ENCODE assay signal across 8 mouse cellular contexts in the genomic region with DNA sequence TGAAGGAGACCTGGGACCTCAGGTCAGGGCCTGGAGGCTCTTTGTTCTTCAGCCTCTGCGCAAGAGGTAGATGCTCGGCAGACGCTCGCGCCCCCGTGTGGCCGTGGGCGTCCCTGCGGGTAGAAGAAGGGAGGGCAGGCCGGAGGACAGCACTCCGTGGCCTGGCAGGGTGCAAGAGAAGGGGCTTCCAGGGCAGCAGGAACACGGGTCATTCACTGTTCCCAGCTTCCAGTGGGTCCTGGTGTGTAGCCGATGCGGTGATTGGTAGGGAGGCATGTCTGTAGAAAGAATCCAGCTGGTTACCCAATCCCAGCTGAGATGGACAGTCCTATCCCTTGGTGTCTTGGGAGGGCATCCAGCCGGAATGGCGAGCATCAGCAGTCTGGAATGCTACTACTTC.
DNase-seq lines count a peak whose midpoint lies in the region; ATAC-seq lines count a peak whose summit lies in the region.

No protein-coding gene starts in this region.

- peaks cover 33% of the 10 kb centered on the region for H3K27me3 ChIP-seq in hindbrain, embryonic 10.5 days (ENCODE audit: insufficient read depth, poor library complexity, severe bottlenecking)
- peaks cover 26% of the 10 kb centered on the region for H3K27me3 ChIP-seq in hindbrain, embryonic 13.5 days
- H3K27me3 ChIP-seq in limb, embryonic 15.5 days, result 0 out of 2 replicates have a peak, but pooled peaks cover 3% of the 10 kb centered on the region
- peaks cover 16% of the 10 kb centered on the region for H3K27me3 ChIP-seq in neural tube, embryonic 13.5 days
- H3K27me3 ChIP-seq in stomach, embryonic 16.5 days (ENCODE audit: control insufficient read depth, insufficient read depth, low read length), result no peaks in the 10 kb centered on the region

- H3K27ac ChIP-seq in hindbrain, embryonic 10.5 days, result peak overlapping the region; percentile 75
- no peak overlapping the region for H3K27ac ChIP-seq in hindbrain, embryonic 13.5 days
- H3K27ac ChIP-seq in limb, embryonic 15.5 days, result no peak overlapping the region
- H3K27ac ChIP-seq in neural tube, embryonic 13.5 days (replicated peaks), result no peak overlapping the region
- no peak overlapping the region for H3K27ac ChIP-seq in stomach, embryonic 16.5 days (ENCODE audit: low read length)

- peak; percentile 85 for DNase-seq in hindbrain, embryonic 10.5 days (ENCODE audit: low spot score)
- DNase-seq in cerebellum, postnatal 25 days, result peak; percentile 75 to 88
- DNase-seq in gastrocnemius, postnatal 14 days, result peak; percentile 71
- DNase-seq in kidney, adult 11 months, result peak; percentile 36

- peaks cover 61% of the 10 kb centered on the region for H3K4me1 ChIP-seq in hindbrain, embryonic 10.5 days (replicated peaks)
- H3K4me1 ChIP-seq in hindbrain, embryonic 13.5 days (replicated peaks), result peaks cover 27% of the 10 kb centered on the region
- H3K4me1 ChIP-seq in limb, embryonic 15.5 days, result peaks cover 19% of the 10 kb centered on the region
- peaks cover 26% of the 10 kb centered on the region for H3K4me1 ChIP-seq in neural tube, embryonic 13.5 days (replicated peaks)
- H3K4me1 ChIP-seq in stomach, embryonic 16.5 days (ENCODE audit: control insufficient read depth, insufficient read depth, low read length), result peaks cover 5% of the 10 kb centered on the region; the same call in 1 of the 2 replicates

- H3K9ac ChIP-seq in hindbrain, embryonic 13.5 days, result no peak overlapping the region
- H3K9ac ChIP-seq in limb, embryonic 15.5 days, result no peak overlapping the region
- no peak overlapping the region for H3K9ac ChIP-seq in neural tube, embryonic 13.5 days
- H3K9ac ChIP-seq in stomach, embryonic 16.5 days (ENCODE audit: low read length), result 0 out of 2 replicates have a peak overlapping the region, but pooled peaks have one; percentile 24

- ATAC-seq in hindbrain, embryonic 13.5 days (ENCODE audit: low FRiP score), result no peak
- peak; percentile 40; the same call in 1 of the 2 replicates for ATAC-seq in limb, embryonic 15.5 days (ENCODE audit: insufficient number of reproducible peaks, low FRiP score, low TSS enrichment, low read depth)
- peak; percentile 8; the same call in 1 of the 2 replicates for ATAC-seq in neural tube, embryonic 13.5 days (ENCODE audit: low read depth)
- peak; percentile 56; the same call in 1 of the 2 replicates for ATAC-seq in stomach, embryonic 16.5 days (ENCODE audit: insufficient read depth, low FRiP score)

- H3K4me2 ChIP-seq in hindbrain, embryonic 13.5 days, result no peak overlapping the region
- H3K4me2 ChIP-seq in limb, embryonic 15.5 days, result no peak overlapping the region
- H3K4me2 ChIP-seq in neural tube, embryonic 13.5 days, result no peak overlapping the region
- no peak overlapping the region for H3K4me2 ChIP-seq in stomach, embryonic 16.5 days (ENCODE audit: low read depth, low read length)

- H3K4me3 ChIP-seq in hindbrain, embryonic 10.5 days, result no peak overlapping the region
- no peak overlapping the region for H3K4me3 ChIP-seq in hindbrain, embryonic 13.5 days
- no peak overlapping the region for H3K4me3 ChIP-seq in limb, embryonic 15.5 days
- no peak overlapping the region for H3K4me3 ChIP-seq in neural tube, embryonic 13.5 days
- H3K4me3 ChIP-seq in stomach, embryonic 16.5 days (replicated peaks; ENCODE audit: low read length), result no peak overlapping the region

- 17% methylated on average over 16 of the region's 16 CpGs for WGBS in hindbrain, embryonic 10.5 days
- WGBS in hindbrain, embryonic 13.5 days, result 12% methylated on average over 16 of the region's 16 CpGs
- 18% methylated on average over 16 of the region's 16 CpGs for WGBS in limb, embryonic 15.5 days
- 17% methylated on average over 16 of the region's 16 CpGs for WGBS in neural tube, embryonic 13.5 days
- 13% methylated on average over 16 of the region's 16 CpGs for WGBS in stomach, embryonic 16.5 days

- no peaks in the 10 kb centered on the region for H3K36me3 ChIP-seq in hindbrain, embryonic 10.5 days
- H3K36me3 ChIP-seq in hindbrain, embryonic 13.5 days, result no peaks in the 10 kb centered on the region
- no peaks in the 10 kb centered on the region for H3K36me3 ChIP-seq in limb, embryonic 15.5 days
- no peaks in the 10 kb centered on the region for H3K36me3 ChIP-seq in neural tube, embryonic 13.5 days
- H3K36me3 ChIP-seq in stomach, embryonic 16.5 days (ENCODE audit: control insufficient read depth, insufficient read depth, low read length), result no peaks in the 10 kb centered on the region

- intact Hi-C loops in gastrocnemius, postnatal 14 days (cut with DNase I; ENCODE audit: low total_unique reads), result loop anchor here (5.0 to 10.0 kb wide), 2 partner anchors 202 to 621 kb away; no protein-coding TSS in a partner anchor

- no peaks in the 10 kb centered on the region for H3K9me3 ChIP-seq in hindbrain, embryonic 10.5 days
- H3K9me3 ChIP-seq in hindbrain, embryonic 13.5 days, result no peaks in the 10 kb centered on the region
- H3K9me3 ChIP-seq in limb, embryonic 15.5 days, result no peaks in the 10 kb centered on the region
- no peaks in the 10 kb centered on the region for H3K9me3 ChIP-seq in neural tube, embryonic 13.5 days
- H3K9me3 ChIP-seq in stomach, embryonic 16.5 days (replicated peaks; ENCODE audit: control insufficient read depth, low read length), result no peaks in the 10 kb centered on the region
